Mouse (Mus musculus) thymus, postnatal 0 days (tissue): ENCODE measurements around the gene Endou. TPM values are rescaled to one million over a fixed set of nuclear protein-coding genes. Genes with fewer than 3 reads are reported as not detected.

ENCODE experiments used
- polyA plus RNA-seq: library from polyadenylated mRNA; unstranded; fragments of >200 nt; fragmentation: Nextera tagmentation; extraction: Ambion mirVana; gene quantifications from 2 replicates; pipeline ENCODE4 v1.2.1, GENCODE M21; 2015

Endou gene
- polyA plus RNA-seq, 1 experiment from 2014 or later = 186 TPM

Other genes with a start within 250 kb of the Endou start
- gene Rpap3, start 25.5 kb downstream of the Endou start, polyA plus RNA-seq = 31.1 and 31.7 TPM in 2 replicates
- 61.7 and 72.6 TPM in 2 replicates for gene Rapgef3, start 36.6 kb upstream of the Endou start, polyA plus RNA-seq
- 44.5 and 48.3 TPM in 2 replicates for gene Slc48a1, start 47.2 kb upstream of the Endou start, polyA plus RNA-seq
- 111 and 122 TPM in 2 replicates for gene Hdac7, start 113.2 kb upstream of the Endou start, polyA plus RNA-seq
- 2.2 and 2.5 TPM in 2 replicates for gene Vdr, start 179.3 kb upstream of the Endou start, polyA plus RNA-seq
- 39.0 and 40.9 TPM in 2 replicates for gene Tmem106c, start 232.9 kb upstream of the Endou start, polyA plus RNA-seq